Mouse (Mus musculus): ENCODE results near the gene Otub1.

DNA sequence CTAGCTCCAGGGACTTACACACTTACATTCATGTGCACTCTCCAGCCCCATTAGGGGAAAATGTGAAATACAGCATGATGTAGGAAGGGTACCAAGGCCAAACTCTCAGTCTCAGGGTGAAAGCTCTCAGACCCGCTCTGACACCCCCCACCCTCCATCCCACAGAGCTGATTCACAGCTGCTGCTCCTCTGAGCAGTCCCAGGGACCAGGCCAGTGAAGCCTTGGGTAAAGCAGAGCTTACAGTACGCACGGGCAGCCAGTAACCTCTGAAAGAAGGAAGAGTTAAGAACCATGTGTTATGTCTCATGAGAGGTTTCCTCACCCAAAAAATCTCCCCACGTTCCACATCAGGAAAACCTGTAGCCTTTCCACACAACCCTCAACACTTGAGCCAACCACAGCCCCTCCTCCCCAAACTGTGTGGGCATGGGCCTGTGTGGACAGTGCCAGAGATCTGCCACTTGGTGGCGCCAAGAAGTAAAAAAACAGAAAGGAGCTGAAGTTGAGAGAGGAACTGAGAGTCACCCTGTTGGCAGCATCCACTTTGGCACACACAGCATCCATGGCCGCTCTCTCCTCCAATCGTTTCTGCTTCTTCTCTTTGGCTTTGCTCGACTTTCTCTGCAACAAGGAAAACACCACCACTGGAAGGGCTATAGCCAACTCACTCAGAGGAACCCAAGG, 28.6 kb upstream of the Otub1 start:
- TF ChIP-seq POLR2A (IDR thresholded peaks at IDR 0.05; ENCODE audit: borderline replicate concordance, insufficient read depth, low read length) (no peak), CTCF (IDR thresholded peaks at IDR 0.05; ENCODE audit: borderline replicate concordance, insufficient read depth, low read depth, low read length) (peak; percentile 86)

Data from cerebellum, adult 2 months (tissue).